Mouse (Mus musculus) gonadal fat pad, adult 2 months (tissue): ENCODE results near the gene Tcf12. TPM values are rescaled to one million over a fixed set of nuclear protein-coding genes. Genes with fewer than 3 reads are reported as not detected.

Source experiments
- DNase-seq: peaks from one replicate; pipeline ENCODE4 v3.0.0-alpha.2; 2012; ENCODE audit warnings: low read depth
- polyA plus RNA-seq: library from polyadenylated mRNA; depleted of rRNA; stranded (reverse); fragments of >200 nt; gene quantifications from 2 replicates; pipeline ENCODE4 v1.2.3, GENCODE M21; 2012; rRNA removed

Tcf12 gene
- 70.9 and 95.0 TPM in 2 replicates for polyA plus RNA-seq

GRCm38 (mm10) chr9:72111622-72112550 is at the start of gene Tcf12:
Gene Tcf12 (minus strand): TSS chr9:72111871.
- DNase-seq = no peak

DNA sequence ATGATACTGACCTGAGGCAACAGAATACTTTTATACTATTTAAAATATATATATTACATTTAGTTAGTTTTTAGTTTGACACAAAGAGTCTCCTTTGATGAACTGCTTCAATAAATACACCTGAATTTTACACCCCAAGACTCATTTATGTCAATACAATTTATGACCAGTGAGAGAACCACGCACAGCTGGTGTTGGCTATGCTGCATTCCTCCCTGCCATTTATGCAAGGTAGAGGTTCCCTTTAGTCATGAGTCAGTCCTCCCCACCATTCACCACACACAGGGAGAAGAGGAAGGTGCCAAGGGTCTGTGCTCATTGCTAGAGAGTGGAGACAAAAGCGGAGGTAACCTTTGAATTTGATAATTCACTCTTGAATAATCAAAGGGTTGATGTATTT is 46.7 kb upstream of the Tcf12 start:
- DNase-seq = no peak

DNA sequence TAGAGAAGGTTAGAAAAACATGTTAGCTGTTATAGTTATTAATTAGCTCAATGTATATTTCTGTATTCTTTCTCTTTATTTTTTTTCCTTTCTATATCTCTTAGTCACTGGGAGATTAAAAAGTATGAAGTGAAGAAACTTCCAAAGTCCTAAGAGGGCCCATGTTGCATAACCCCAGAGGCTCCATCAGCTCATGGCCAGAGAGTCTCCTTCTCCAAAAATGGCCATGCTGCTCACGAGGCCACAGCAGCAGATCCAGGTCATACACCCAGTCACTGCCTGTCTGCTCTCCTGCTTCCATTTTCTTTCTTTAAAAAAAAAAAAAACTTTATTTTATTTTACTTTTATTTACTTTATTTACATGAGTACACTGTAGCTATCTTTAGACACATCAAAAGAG is 45.4 kb upstream of the Tcf12 start:
- DNase-seq = no peak

GRCm38 (mm10) chr9:72155250-72156138 is 43.8 kb upstream of the Tcf12 start:
- no peak for DNase-seq

DNA sequence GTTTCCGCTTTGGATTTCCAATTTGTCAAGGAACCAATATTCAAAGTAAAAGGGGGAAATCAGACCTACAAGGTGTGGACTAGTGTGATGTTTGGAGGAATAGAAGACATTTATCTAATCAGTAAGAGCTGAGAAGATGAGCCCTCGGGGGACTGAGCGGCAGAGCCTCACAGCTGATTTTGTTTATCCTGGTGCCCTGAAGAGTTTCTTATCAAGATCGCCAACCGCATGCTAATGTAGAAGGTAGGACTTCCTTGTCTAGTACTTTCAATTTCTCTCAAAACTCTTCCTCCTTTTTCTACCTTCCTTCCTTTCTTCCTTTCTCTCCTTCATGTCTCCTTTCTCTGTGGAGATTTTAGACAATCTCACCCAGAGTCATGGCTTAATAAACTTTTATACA is 32.5 kb upstream of the Tcf12 start:
- DNase-seq = no peak

DNA sequence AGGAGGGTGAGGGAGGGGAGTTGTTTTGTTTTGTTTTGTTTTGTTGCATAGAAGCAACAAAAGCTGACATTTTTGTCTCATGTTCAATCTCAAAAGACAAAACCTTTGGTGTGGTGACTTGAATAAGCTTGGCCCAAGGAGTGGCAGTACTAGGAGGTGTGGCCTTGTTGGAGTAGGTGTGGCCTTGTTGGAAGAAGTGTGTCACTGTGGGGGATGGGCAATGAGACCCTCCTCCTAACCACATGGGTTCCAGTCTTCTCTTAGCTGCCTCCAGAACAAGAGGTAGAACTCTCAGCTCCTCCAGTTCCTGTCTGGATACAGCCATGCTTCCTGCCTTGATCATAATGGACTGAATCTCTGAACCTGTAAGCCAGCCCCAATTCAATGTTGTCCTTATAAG is 26.2 kb upstream of the Tcf12 start:
- DNase-seq = no peak

GRCm38 (mm10) chr9:72133772-72134245 is 22.1 kb upstream of the Tcf12 start:
- DNase-seq = no peak

DNA sequence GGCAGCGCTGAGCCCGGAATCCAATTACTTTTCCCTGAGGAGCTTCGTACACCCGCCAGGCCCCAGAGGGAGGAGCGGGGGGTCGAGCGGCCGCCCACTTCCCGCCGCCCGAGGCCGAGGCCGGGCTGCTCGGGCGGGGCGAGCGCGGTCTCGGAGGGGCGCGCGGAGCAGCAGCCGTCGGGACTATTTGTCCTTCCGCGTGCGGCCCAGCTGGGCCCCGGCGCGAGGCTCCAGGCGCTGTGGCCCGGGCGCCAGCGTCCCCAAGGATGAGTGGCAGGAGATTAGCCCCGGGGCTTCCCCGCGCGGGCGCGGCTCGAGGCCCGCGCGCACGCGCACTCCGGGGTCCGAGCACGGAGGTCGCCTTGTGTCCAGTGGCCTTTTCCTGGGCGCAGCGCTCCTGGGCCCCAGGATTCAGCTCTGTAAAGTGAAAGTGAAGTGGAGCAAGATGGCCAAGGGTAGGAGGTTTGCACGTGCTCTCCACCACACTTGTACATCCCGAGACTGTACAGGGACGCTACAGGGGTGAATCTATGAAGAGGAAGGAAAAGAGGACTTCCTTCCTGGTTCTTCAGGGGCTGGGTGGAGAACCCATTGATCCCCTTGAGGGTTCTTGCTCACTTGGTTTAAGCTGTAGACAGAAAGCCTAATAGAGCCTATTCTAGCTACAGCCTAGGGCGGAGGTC is 21.6 kb upstream of the Tcf12 start:
- no peak for DNase-seq

GRCm38 (mm10) chr9:72132728-72133088 is 21.0 kb upstream of the Tcf12 start:
- no peak for DNase-seq

- DNase-seq = no peak
Observed at GRCm38 (mm10) chr9:72129884-72130283, 18.2 kb upstream of the Tcf12 start.

- no peak for DNase-seq
Observed at GRCm38 (mm10) chr9:72125442-72125841, 13.8 kb upstream of the Tcf12 start.

DNA sequence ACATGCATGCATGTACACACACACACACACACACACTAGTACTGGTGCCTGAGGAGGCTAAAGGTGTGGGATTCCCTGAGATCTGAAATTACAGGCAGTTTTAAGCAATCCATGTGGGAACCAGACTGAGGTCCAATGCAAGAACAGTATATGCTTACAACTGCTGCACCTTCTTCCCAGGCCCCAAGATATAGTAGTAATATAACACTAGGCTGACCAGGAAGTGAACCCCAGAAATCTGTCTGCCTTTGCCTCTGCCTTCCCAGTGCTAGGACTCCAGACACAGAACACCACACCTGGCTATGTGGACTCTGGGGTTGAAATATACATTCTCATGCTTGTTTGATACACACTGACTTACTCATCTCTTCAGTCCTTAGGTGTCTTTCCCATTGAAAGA is 6.8 kb upstream of the Tcf12 start:
- DNase-seq = no peak

- no peak for DNase-seq
Observed at GRCm38 (mm10) chr9:72111004-72111621, 558 bp downstream of the Tcf12 start.

GRCm38 (mm10) chr9:72110627-72111003 is 1.1 kb downstream of the Tcf12 start:
- DNase-seq = no peak

DNA sequence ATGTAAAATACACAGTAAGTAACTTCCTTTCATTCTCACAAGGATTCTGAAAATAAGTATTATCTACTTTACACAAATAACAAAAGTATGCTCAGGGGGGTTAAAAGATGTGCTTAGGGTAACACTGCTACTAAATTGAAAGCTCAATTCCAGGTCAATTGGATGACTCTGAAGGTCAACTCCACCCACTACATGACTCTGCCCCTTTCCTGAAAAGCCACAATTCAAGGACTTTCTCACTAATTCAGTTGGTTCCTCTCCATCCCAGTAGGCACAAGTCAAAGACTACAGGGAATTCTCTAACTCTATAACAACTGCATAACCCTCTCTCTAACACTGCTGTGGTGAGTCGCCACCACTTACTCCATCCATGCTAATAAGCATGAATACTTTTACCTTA is 8.2 kb downstream of the Tcf12 start:
- no peak for DNase-seq

DNA sequence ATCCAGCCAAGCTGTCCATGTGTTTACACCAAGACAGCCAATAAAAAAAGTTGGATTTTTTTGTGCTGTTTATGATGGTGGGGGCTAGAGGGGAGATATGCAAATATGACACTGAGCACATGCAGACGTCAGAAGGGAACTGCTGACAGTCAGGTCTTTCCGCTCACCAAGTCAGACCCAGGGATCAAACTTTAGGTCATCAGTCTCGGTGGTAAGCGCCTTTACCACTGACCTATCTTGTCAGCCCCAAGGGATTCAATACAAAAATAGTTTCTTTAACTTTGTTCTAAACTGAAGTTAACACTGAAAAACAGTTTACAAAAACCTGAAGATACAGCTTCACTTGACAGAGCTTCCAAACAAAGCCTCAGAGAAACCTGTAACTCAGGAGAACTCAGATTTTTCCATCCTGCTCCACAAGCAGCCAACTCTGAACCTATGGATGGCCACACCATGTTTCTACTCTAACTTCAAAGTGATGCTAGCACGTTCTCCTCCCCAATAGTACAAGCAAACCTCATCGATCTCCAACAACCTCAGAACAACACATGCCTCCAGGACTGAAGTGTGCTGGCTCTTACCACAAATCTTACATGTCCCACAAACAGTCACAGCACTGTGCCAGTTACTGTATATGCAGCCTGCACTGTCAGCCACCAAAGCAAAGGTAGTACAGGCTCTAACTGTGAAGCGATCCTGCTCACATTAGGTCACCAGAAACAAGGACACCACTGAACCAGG is 11.6 kb downstream of the Tcf12 start:
- no peak for DNase-seq

GRCm38 (mm10) chr9:72098056-72098455 is 13.6 kb downstream of the Tcf12 start:
- no peak for DNase-seq

DNA sequence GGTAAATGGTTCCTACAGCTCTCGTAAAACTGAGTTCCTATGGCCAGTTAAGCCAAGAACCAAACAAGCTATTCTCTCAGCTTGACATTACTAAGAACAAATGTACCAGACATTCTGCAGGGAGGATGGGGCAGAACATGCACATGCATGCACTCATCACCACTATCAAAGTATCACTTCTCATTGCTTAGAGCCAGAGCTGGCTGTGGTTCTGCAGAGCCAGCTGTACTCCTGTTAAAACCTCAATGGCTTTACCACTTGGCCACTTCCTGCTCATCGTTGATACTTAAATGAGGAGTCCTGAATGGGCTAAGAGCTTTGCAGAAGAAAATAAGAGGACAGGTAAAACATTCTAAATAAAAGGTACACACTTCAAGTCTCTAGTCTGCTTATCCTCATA is 14.6 kb downstream of the Tcf12 start:
- no peak for DNase-seq

DNA sequence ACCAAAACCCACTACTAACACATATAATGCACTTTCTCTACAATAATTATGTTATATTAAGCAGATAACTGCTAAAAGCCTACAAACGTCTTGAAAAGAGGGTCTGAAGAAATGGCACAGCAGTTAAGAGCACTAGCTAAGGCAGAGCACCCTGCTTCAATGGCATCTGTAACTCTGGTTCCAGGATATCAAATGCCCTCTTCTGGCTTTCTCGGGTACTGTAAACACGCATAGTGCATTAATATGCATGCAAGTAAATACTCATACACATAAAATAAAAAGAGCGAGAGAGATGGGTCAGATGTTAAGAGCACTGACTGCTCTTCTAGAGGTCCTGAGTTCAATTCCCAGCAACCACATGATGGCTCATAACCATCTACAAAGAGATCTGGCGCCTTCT is 17.0 kb downstream of the Tcf12 start:
- DNase-seq = no peak

GRCm38 (mm10) chr9:72092191-72092590 is 19.5 kb downstream of the Tcf12 start:
- DNase-seq = no peak
